Mouse (Mus musculus): Measurements from ENCODE around the gene Stx2. TPM values are rescaled to one million over a fixed set of nuclear protein-coding genes. Genes with fewer than 3 reads are reported as not detected.

Gene Stx2
- polyA plus RNA-seq, 1 experiment from 2014 or later: 36.2 TPM

DNA sequence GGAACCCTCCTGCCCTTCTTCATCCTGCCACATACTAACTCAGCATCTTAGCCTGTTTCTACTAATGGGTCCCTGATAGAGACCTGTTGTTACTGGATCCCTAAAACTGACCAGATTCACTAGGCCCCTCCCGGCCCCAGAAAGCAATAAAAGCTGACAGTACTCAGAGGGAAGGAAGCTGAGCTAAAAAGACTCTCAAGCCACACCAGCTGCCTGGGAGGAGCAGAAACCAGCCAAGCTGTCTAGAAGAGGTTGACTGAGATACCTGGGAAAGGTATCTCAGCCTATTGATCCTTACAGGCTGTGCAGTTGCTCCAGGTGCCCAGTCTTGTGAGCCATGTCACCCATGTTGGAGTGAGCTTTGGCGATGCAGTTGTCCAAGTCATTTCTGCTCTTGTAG, 17.4 kb upstream of the Stx2 start:
- Histone ChIP-seq H3K4me1 (replicated peaks) (peaks cover 15% of the 10 kb centered on the region), H3K9me3 (no peaks in the 10 kb centered on the region), H3K36me3 (peaks cover 39% of the 10 kb centered on the region), H3K9ac (no peak overlapping the region), H3K27me3 (no peaks in the 10 kb centered on the region), H3K4me3 (no peak overlapping the region), H3K4me2 (no peak overlapping the region), H3K27ac (replicated peaks) (no peak overlapping the region)
- WGBS: 75% methylated on average over 2 of the region's 2 CpGs
- ATAC-seq (ENCODE audit: low read depth): no peak

DNA sequence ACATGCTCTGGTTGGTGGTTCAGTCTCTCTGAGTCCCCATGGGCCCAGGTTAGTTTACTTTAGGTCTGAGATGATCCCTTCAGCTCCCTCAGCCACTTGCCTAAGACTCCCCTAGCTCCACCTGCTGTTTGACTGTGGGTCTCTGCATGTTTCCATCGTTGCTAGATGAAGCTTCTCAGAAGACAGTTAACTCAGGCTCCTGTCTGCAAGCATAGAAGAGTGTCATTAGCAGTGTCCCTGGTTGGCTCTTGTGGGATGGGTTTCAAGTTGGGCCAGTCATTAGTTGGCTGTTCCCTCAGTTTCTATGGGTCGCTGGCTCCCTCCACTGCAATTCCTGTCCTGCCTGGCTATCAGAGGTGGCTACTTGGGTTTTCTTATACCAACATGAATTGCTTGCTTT, 16.7 kb upstream of the Stx2 start:
- Histone ChIP-seq H3K27ac (replicated peaks) (no peak overlapping the region), H3K36me3 (peaks cover 39% of the 10 kb centered on the region), H3K4me3 (no peak overlapping the region), H3K9ac (no peak overlapping the region), H3K4me2 (no peak overlapping the region), H3K9me3 (no peaks in the 10 kb centered on the region), H3K4me1 (replicated peaks) (peaks cover 15% of the 10 kb centered on the region), H3K27me3 (no peaks in the 10 kb centered on the region)
- 39% methylated on average over 2 of the region's 2 CpGs for WGBS
- ATAC-seq (ENCODE audit: low read depth): no peak

DNA sequence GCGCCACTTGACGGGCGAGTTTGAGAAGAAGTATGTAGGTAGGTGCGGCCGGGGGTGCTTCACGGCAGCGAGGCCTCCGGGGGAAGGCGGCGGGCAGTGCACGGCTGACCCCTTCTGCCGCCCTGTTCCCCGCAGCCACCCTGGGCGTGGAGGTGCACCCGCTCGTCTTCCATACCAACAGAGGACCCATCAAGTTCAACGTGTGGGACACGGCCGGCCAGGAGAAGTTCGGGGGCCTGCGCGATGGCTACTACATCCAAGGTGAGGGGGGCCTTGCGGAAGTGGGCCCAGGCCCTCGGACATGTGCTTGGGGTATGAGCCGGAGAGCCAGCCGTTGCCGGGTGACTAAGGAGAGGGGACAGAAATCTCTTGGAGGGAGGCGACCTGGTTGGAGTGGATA, 12.4 kb upstream of the Stx2 start:
- WGBS: 1% methylated on average over 28 of the region's 28 CpGs
- H3K36me3 ChIP-seq: peaks cover 29% of the 10 kb centered on the region
- peak overlapping the region; percentile 99 for H3K27ac ChIP-seq (replicated peaks)
- H3K4me2 ChIP-seq: peak overlapping the region; percentile 97
- no peaks in the 10 kb centered on the region for H3K9me3 ChIP-seq
- ATAC-seq (ENCODE audit: low read depth): peak; percentile 13; the same call in 1 of the 2 replicates
- no peaks in the 10 kb centered on the region for H3K27me3 ChIP-seq
- peaks cover 23% of the 10 kb centered on the region for H3K4me1 ChIP-seq (replicated peaks)
- H3K4me3 ChIP-seq: peak overlapping the region; percentile 98
- H3K9ac ChIP-seq: peak overlapping the region; percentile 96

DNA sequence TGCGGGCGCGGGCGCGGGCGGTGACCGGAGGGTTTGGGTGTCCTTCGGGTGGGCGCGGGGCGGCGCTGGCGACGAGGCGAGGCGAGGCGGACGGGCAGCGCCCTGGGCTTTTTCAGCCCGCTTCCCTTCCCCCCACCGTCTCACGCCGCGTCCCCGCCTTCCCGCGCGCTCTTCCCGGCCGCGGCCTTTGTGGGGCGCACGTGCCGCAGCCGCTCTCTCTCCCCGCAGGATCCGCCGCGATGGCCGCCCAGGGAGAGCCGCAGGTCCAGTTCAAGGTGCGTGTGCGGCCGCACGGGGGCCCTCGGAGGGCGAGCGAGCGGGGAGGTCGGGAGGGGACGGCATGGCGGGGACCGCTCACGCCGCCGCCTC, 11.9 kb upstream of the Stx2 start:
- peaks cover 23% of the 10 kb centered on the region for H3K4me1 ChIP-seq (replicated peaks)
- H3K4me2 ChIP-seq: peak overlapping the region; percentile 97
- H3K27me3 ChIP-seq: no peaks in the 10 kb centered on the region
- peaks cover 25% of the 10 kb centered on the region for H3K36me3 ChIP-seq
- under 1% methylated on average over 44 of the region's 56 CpGs for WGBS
- peak overlapping the region; percentile 98 for H3K4me3 ChIP-seq
- H3K9ac ChIP-seq: peak overlapping the region; percentile 96
- peak; percentile 79 for ATAC-seq (ENCODE audit: low read depth)
- no peaks in the 10 kb centered on the region for H3K9me3 ChIP-seq
- H3K27ac ChIP-seq (replicated peaks): peak overlapping the region; percentile 99

DNA sequence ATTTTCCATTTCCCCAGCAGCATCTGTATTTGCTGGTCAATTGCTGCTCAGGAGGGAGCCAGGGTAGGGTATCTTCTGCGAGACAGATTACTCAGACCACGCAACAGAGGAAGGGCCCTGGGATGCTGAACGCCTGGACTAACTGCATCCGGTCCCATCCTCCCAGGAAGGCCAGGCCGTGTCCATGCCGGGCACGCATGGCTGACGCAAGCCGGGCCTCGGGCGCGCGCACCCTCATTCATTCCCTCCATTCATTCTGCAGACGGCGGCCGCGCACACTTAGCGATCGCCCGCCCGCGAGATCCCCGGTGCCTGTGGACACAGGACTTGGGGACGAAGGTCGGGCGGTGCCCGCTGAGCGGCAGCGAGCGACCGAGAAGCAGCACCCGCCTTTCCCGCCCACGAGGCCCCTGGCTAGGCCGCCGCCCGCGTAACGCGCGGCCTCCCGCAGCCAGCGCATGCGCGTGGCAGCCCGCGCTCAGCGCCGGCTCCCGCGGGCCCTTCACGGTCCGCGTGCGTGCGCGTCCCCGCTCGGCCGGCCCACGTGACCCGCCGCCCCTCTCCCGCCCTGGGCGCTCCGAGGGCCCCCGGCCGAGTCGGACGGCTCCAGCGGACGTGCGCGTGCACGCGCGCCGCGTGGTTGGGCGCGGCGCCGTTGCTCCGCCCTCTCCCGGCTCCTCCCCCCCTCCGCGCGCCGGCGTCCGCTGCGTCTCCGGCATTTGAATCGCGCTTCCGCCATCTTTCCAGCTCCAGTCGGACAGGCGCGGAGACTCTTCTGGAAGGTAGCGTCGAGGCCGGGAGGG, 11.3 kb upstream of the Stx2 start, which contains the start of gene Ran:
Ran (plus strand) TSS at position 573 of the 803 bp plus-strand sequence.
- under 1% methylated on average over 94 of the region's 102 CpGs for whole genome bisulfite sequencing
- Histone ChIP-seq H3K9me3 (no peaks in the 10 kb centered on the region), H3K4me1 (replicated peaks) (peaks cover 23% of the 10 kb centered on the region), H3K4me3 (peak within 1 kb of the TSS; percentile 98), H3K27me3 (no peaks in the 10 kb centered on the region), H3K27ac (replicated peaks) (peak within 1 kb of the TSS; percentile 99), H3K9ac (peak within 1 kb of the TSS; percentile 96), H3K36me3 (peaks cover 19% of the 10 kb centered on the region), H3K4me2 (peak within 1 kb of the TSS; percentile 97)
- peak; percentile 92 for ATAC-seq (ENCODE audit: low read depth)

DNA sequence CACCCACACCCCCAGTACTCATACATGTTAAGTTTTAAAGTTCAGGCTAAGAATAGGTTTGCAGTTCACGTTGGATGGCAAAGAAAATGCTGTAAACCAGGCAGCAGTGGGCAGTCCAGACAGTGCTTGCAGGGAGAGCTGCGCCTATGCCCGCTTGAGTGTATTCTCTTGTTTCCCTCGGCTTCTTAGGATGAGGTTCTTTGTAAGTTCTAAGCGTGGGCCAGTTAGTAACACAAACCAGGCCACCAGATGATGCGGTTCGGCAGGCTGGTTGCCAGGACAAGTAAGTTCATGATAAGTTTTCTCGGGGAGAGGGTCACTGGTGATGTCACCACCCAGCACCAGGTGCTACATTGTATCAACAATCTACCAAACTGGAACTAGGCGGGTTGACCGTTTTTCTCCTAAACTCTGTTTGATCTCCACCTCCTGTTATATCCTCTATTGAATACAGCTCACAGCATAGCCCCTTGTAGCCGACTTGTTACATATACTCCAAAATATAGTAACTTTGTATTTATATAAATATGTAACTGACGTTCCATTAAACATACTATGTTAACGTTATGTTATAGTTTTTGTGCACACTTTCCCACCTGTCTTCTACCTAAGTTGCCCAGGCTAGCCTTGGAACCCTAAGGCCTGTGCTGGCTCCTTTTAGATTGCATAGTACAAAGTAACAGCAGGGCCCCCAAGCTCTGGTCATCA, 10.6 kb upstream of the Stx2 start:
- peak; percentile 16 for ATAC-seq (ENCODE audit: low read depth)
- H3K9me3 ChIP-seq: no peaks in the 10 kb centered on the region
- H3K27ac ChIP-seq (replicated peaks): peak overlapping the region; percentile 99
- H3K36me3 ChIP-seq: peaks cover 13% of the 10 kb centered on the region
- H3K4me1 ChIP-seq (replicated peaks): peaks cover 23% of the 10 kb centered on the region
- 89% methylated on average over 13 of the region's 13 CpGs for WGBS
- peak overlapping the region; percentile 56 for H3K4me2 ChIP-seq
- H3K27me3 ChIP-seq: no peaks in the 10 kb centered on the region
- peak overlapping the region; percentile 98 for H3K4me3 ChIP-seq
- H3K9ac ChIP-seq: peak overlapping the region; percentile 80

DNA sequence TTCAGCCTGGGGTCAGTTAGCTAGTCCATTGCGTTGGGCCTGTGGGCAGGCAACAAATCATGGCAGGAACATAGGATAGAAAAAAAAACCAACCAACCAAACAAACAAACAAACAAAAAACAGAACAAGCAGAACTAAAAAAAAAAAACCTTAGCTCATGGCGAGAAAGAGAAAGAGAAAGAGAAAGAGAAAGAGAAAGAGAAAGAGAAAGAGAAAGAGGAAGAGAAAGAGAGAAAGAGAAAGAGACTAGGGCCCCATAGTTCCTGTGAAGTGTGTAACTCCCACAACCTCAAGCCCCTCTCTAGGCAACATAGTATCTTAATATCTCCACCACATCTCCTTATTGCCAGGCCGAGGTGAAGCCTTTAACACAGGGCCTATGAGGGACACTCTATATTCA, 8.0 kb upstream of the Stx2 start:
- ATAC-seq (ENCODE audit: low read depth): no peak
- H3K4me2 ChIP-seq: no peak overlapping the region
- peaks cover 12% of the 10 kb centered on the region for H3K4me1 ChIP-seq (replicated peaks)
- no peak overlapping the region for H3K27ac ChIP-seq (replicated peaks)
- no peaks in the 10 kb centered on the region for H3K9me3 ChIP-seq
- H3K9ac ChIP-seq: no peak overlapping the region
- WGBS: 86% methylated on average over 3 of the region's 3 CpGs
- no peaks in the 10 kb centered on the region for H3K36me3 ChIP-seq
- no peaks in the 10 kb centered on the region for H3K27me3 ChIP-seq
- no peak overlapping the region for H3K4me3 ChIP-seq

DNA sequence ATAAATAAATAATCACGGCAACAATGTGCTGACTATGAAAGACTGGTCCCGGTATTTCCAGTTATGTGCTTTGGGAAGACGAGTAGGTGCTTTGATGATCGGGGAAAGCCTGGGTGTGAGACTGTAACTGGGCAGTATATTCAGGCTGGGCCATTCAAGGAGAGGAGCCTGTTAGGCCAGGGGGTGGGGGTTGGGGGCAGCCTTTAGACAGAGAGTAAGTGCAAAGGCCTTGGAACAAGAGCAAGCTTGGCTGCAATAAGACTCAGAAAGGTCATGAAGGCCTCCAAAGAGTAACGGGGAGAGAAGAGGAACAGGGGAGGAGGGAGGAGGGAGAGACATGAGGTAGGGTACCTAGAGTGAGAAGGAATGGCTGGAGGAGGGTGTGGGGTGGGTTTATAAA, 7.2 kb upstream of the Stx2 start:
- Histone ChIP-seq H3K36me3 (no peaks in the 10 kb centered on the region), H3K4me1 (replicated peaks) (peaks cover 8% of the 10 kb centered on the region), H3K27ac (replicated peaks) (no peak overlapping the region), H3K4me3 (no peak overlapping the region), H3K9me3 (no peaks in the 10 kb centered on the region), H3K27me3 (no peaks in the 10 kb centered on the region), H3K4me2 (no peak overlapping the region), H3K9ac (no peak overlapping the region)
- 72% methylated on average over 5 of the region's 5 CpGs for WGBS
- ATAC-seq (ENCODE audit: low read depth): no peak

DNA sequence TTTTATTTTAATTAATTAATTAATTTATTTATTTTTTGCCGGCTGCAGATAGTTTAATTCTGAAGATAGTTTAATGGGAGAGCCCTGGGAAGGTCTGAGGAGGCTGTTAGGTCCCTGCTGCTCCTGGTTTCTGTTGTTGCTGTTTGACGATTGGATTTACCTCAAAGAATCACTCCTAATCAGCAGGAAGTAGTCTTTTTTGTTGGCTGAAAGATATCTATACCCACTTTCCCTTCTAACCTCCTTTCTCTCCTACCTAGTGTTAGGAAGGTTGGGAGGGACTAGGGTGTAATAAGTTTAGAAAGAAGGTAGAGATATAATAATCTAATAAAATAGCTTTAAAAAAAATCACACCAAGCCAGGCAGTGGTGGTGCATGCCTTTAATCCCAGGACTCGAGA, 6.6 kb upstream of the Stx2 start:
- Histone ChIP-seq H3K27me3 (no peaks in the 10 kb centered on the region), H3K4me3 (no peak overlapping the region), H3K4me1 (replicated peaks) (peaks cover 8% of the 10 kb centered on the region), H3K27ac (replicated peaks) (no peak overlapping the region), H3K9me3 (no peaks in the 10 kb centered on the region), H3K9ac (no peak overlapping the region), H3K4me2 (no peak overlapping the region), H3K36me3 (no peaks in the 10 kb centered on the region)
- 86% methylated on average over 3 of the region's 3 CpGs for WGBS
- no peak for ATAC-seq (ENCODE audit: low read depth)

DNA sequence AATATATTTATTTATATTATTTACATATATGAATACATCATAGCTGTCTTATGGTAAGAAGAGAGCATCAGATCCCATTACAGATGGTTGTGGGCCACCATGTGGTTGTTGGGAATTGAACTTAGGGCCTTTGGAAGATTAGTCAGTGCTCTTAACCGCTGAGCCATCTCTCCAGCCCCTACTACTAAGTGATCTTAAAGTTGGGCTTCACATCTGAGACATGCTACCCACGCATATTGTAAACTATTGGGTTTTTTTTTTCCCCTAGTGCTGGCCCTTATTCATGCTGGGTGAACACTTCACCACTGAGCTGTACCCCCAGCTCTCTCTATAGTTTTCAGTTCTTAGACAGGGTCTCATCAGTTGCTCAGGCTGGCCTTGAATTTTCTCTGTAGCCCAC, 2.6 kb upstream of the Stx2 start:
- WGBS: 77% methylated on average over 2 of the region's 2 CpGs
- Histone ChIP-seq H3K4me1 (replicated peaks) (peaks cover 26% of the 10 kb centered on the region), H3K4me2 (no peak overlapping the region), H3K4me3 (no peak overlapping the region), H3K9ac (no peak overlapping the region), H3K36me3 (no peaks in the 10 kb centered on the region), H3K27ac (replicated peaks) (no peak overlapping the region), H3K27me3 (no peaks in the 10 kb centered on the region), H3K9me3 (no peaks in the 10 kb centered on the region)
- no peak for ATAC-seq (ENCODE audit: low read depth)

DNA sequence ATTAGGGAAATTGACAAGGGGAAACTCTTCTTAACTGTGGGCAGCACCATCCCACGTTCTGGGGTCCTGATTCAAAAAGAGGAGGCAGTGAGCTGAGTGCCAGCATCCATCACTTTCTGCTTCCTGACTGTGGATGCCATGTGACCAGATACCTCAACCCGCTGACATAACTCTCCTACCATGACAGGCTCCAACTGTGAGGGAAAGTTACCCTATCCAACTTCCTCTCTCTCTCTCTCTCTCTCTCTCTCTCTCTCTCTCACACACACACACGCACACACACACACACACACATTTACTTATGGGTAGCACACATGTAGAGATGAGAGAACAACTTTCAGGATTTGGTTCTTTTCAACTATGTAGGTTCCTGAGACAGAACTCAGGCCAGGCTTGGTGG, 1.2 kb upstream of the Stx2 start:
- Histone ChIP-seq H3K9me3 (no peaks in the 10 kb centered on the region), H3K4me2 (no peak overlapping the region), H3K4me3 (no peak overlapping the region), H3K27ac (replicated peaks) (no peak overlapping the region), H3K27me3 (no peaks in the 10 kb centered on the region), H3K9ac (no peak overlapping the region), H3K4me1 (replicated peaks) (peaks cover 37% of the 10 kb centered on the region), H3K36me3 (no peaks in the 10 kb centered on the region)
- 67% methylated on average over 3 of the region's 3 CpGs for WGBS
- no peak for ATAC-seq (ENCODE audit: low read depth)

DNA sequence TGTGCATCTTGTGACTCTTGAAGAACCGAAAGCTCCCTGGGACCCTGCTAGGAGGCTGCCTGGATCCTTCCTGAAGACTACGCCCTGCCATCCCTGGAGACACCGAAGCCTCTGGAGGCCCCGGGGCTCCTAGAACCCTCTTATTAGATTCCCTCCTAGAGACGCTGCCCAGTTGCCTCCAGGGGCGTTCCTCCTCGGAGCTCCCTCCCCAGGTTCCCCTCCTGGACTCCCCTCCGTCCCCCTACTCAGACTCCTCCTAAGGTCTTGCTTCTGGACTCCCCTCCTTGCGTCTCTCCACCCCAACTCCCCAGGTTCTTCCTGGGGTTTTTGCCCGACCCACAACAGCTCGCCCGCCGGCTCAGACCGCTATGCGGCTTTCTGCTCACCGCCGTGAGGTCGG, 366 bp downstream of the Stx2 start:
- no peaks in the 10 kb centered on the region for H3K27me3 ChIP-seq
- H3K9me3 ChIP-seq: no peaks in the 10 kb centered on the region
- H3K4me3 ChIP-seq: peak overlapping the region; percentile 68
- H3K27ac ChIP-seq (replicated peaks): peak overlapping the region; percentile 67
- H3K9ac ChIP-seq: peak overlapping the region; percentile 83
- WGBS: under 1% methylated on average over 18 of the region's 18 CpGs
- peak; percentile 38 for ATAC-seq (ENCODE audit: low read depth)
- peaks cover 37% of the 10 kb centered on the region for H3K4me1 ChIP-seq (replicated peaks)
- H3K4me2 ChIP-seq: peak overlapping the region; percentile 86
- no peaks in the 10 kb centered on the region for H3K36me3 ChIP-seq

Data from neural tube, embryonic 13.5 days (tissue).